Mouse (Mus musculus) heart, embryonic 10.5 days (tissue): Measurements from ENCODE around the gene Cd47. TPM values are rescaled to one million over a fixed set of nuclear protein-coding genes. Genes with fewer than 3 reads are reported as not detected.

ENCODE experiments used
- DNase-seq: peaks from one replicate; pipeline ENCODE4 v3.0.0-alpha.2; 2017; ENCODE audit warnings: low spot score
- H3K27ac ChIP-seq: fragments of 300-500 bp; sonication (generic); 2 replicates; pipeline ENCODE4 v1.5.1; 2016; ENCODE audit warnings: mild to moderate bottlenecking
- H3K27me3 ChIP-seq: fragments of 300-500 bp; sonication (generic); 2 replicates; pipeline ENCODE4 v1.6.1; 2016; ENCODE audit warnings: mild to moderate bottlenecking; ENCODE audit not compliant: poor library complexity, insufficient read depth, severe bottlenecking
- H3K36me3 ChIP-seq: fragments of 300-500 bp; sonication (generic); 2 replicates; pipeline ENCODE4 v1.6.1; 2016; ENCODE audit warnings: mild to moderate bottlenecking, moderate library complexity
- H3K4me1 ChIP-seq: fragments of 300-500 bp; sonication (generic); 2 replicates; pipeline ENCODE4 v1.6.1; 2016; ENCODE audit warnings: mild to moderate bottlenecking
- H3K4me3 ChIP-seq: fragments of 300-500 bp; sonication (generic); 2 replicates; pipeline ENCODE4 v1.5.1; 2016; ENCODE audit warnings: mild to moderate bottlenecking, moderate library complexity
- H3K9me3 ChIP-seq: fragments of 300-500 bp; sonication (generic); 2 replicates; pipeline ENCODE4 v1.6.1; 2016; ENCODE audit warnings: mild to moderate bottlenecking, moderate library complexity
- WGBS: fragments of 180-500 bp; shearing (Covaris S2); methylation state at CpG from one replicate; pipeline ENCODE4 v1.1.7; 2016; 5-methylcytosine and 5-hydroxymethylcytosine counted together
- polyA plus RNA-seq: library from polyadenylated mRNA; unstranded; fragments of >200 nt; fragmentation: Nextera tagmentation; extraction: Ambion mirVana; gene quantifications from 2 replicates; pipeline ENCODE4 v1.2.1, GENCODE M21; 2016

Cd47 gene
- polyA plus RNA-seq, 1 experiment from 2014 or later = 50.3 TPM

- 75% methylated on average over 1 of the region's 1 CpGs for WGBS
- Histone ChIP-seq H3K27me3 (no peaks in the 10 kb centered on the region), H3K36me3 (no peaks in the 10 kb centered on the region), H3K27ac (no peak overlapping the region), H3K4me1 (no peaks in the 10 kb centered on the region), H3K9me3 (no peaks in the 10 kb centered on the region), H3K4me3 (no peak overlapping the region)
- no peak for DNase-seq
These were observed 27.3 kb upstream of the Cd47 start for GRCm38 (mm10) chr16:49773068-49773467.

GRCm38 (mm10) chr16:49774059-49775001 is 26.0 kb upstream of the Cd47 start:
- 82% methylated on average over 18 of the region's 18 CpGs for WGBS
- H3K4me1 ChIP-seq = no peaks in the 10 kb centered on the region
- H3K9me3 ChIP-seq = no peaks in the 10 kb centered on the region
- H3K27me3 ChIP-seq = no peaks in the 10 kb centered on the region
- H3K4me3 ChIP-seq = no peak overlapping the region
- H3K36me3 ChIP-seq = no peaks in the 10 kb centered on the region
- DNase-seq = no peak
- no peak overlapping the region for H3K27ac ChIP-seq

- no peaks in the 10 kb centered on the region for H3K36me3 ChIP-seq
- DNase-seq = no peak
- H3K4me3 ChIP-seq = no peak overlapping the region
- no peaks in the 10 kb centered on the region for H3K4me1 ChIP-seq
- no peaks in the 10 kb centered on the region for H3K9me3 ChIP-seq
- 72% methylated on average over 22 of the region's 22 CpGs for WGBS
- H3K27me3 ChIP-seq = no peaks in the 10 kb centered on the region
- no peak overlapping the region for H3K27ac ChIP-seq
These were observed 25.0 kb upstream of the Cd47 start for GRCm38 (mm10) chr16:49775002-49775966.

GRCm38 (mm10) chr16:49776981-49777380 is 23.4 kb upstream of the Cd47 start:
- Histone ChIP-seq H3K4me1 (no peaks in the 10 kb centered on the region), H3K27me3 (no peaks in the 10 kb centered on the region), H3K27ac (no peak overlapping the region), H3K36me3 (no peaks in the 10 kb centered on the region), H3K4me3 (no peak overlapping the region), H3K9me3 (no peaks in the 10 kb centered on the region)
- WGBS = 76% methylated on average over 7 of the region's 7 CpGs
- DNase-seq = no peak

- Histone ChIP-seq H3K27ac (no peak overlapping the region), H3K27me3 (no peaks in the 10 kb centered on the region), H3K36me3 (no peaks in the 10 kb centered on the region), H3K9me3 (no peaks in the 10 kb centered on the region), H3K4me3 (no peak overlapping the region), H3K4me1 (no peaks in the 10 kb centered on the region)
- 73% methylated on average over 5 of the region's 5 CpGs for WGBS
- DNase-seq = no peak
These were observed 18.7 kb upstream of the Cd47 start for GRCm38 (mm10) chr16:49781556-49782156.

- Histone ChIP-seq H3K4me3 (no peak overlapping the region), H3K36me3 (no peaks in the 10 kb centered on the region), H3K4me1 (no peaks in the 10 kb centered on the region), H3K27me3 (no peaks in the 10 kb centered on the region), H3K27ac (no peak overlapping the region), H3K9me3 (no peaks in the 10 kb centered on the region)
- DNase-seq = no peak
These were observed 17.0 kb upstream of the Cd47 start for GRCm38 (mm10) chr16:49783369-49783768.

- Histone ChIP-seq H3K27me3 (no peaks in the 10 kb centered on the region), H3K27ac (no peak overlapping the region), H3K4me1 (no peaks in the 10 kb centered on the region), H3K4me3 (no peak overlapping the region), H3K9me3 (no peaks in the 10 kb centered on the region), H3K36me3 (no peaks in the 10 kb centered on the region)
- no peak for DNase-seq
- WGBS = 88% methylated on average over 6 of the region's 6 CpGs
These were observed 14.2 kb upstream of the Cd47 start for GRCm38 (mm10) chr16:49786116-49786515.

- no peaks in the 10 kb centered on the region for H3K9me3 ChIP-seq
- no peak overlapping the region for H3K4me3 ChIP-seq
- 86% methylated on average over 5 of the region's 5 CpGs for WGBS
- H3K27ac ChIP-seq = no peak overlapping the region
- no peaks in the 10 kb centered on the region for H3K27me3 ChIP-seq
- no peaks in the 10 kb centered on the region for H3K36me3 ChIP-seq
- H3K4me1 ChIP-seq = peaks cover 7% of the 10 kb centered on the region
- no peak for DNase-seq
These were observed 12.6 kb upstream of the Cd47 start for GRCm38 (mm10) chr16:49787714-49788113.

- Histone ChIP-seq H3K9me3 (no peaks in the 10 kb centered on the region), H3K27me3 (no peaks in the 10 kb centered on the region), H3K36me3 (no peaks in the 10 kb centered on the region), H3K4me1 (peaks cover 14% of the 10 kb centered on the region), H3K4me3 (no peak overlapping the region), H3K27ac (0 out of 2 replicates have a peak overlapping the region, but pooled peaks have one; percentile 32)
- WGBS = 79% methylated on average over 9 of the region's 9 CpGs
- no peak for DNase-seq
These were observed 9.5 kb upstream of the Cd47 start for GRCm38 (mm10) chr16:49790575-49791465.

- Histone ChIP-seq H3K4me3 (no peak overlapping the region; the same call in 1 of the 2 replicates), H3K27ac (peak overlapping the region; percentile 47; the same call in 1 of the 2 replicates), H3K9me3 (no peaks in the 10 kb centered on the region), H3K27me3 (no peaks in the 10 kb centered on the region), H3K36me3 (no peaks in the 10 kb centered on the region), H3K4me1 (peaks cover 14% of the 10 kb centered on the region)
- 48% methylated on average over 9 of the region's 9 CpGs for WGBS
- DNase-seq = peak; percentile 76
These were observed 7.9 kb upstream of the Cd47 start for GRCm38 (mm10) chr16:49792446-49792878.

- Histone ChIP-seq H3K4me3 (no peak overlapping the region), H3K27ac (no peak overlapping the region), H3K9me3 (no peaks in the 10 kb centered on the region), H3K4me1 (peaks cover 14% of the 10 kb centered on the region), H3K36me3 (no peaks in the 10 kb centered on the region), H3K27me3 (no peaks in the 10 kb centered on the region)
- DNase-seq = no peak
- WGBS = 79% methylated on average over 9 of the region's 9 CpGs
These were observed 6.7 kb upstream of the Cd47 start for GRCm38 (mm10) chr16:49793596-49793995.

- WGBS = 79% methylated on average over 2 of the region's 2 CpGs
- no peak overlapping the region for H3K4me3 ChIP-seq
- H3K9me3 ChIP-seq = no peaks in the 10 kb centered on the region
These were observed 4.1 kb upstream of the Cd47 start for GRCm38 (mm10) chr16:49796271-49796670.

More at GRCm38 (mm10) chr16:49796271-49796670, 4.1 kb upstream of the Cd47 start:
- peaks cover 18% of the 10 kb centered on the region for H3K4me1 ChIP-seq
- no peak overlapping the region for H3K27ac ChIP-seq
- no peaks in the 10 kb centered on the region for H3K27me3 ChIP-seq
- H3K36me3 ChIP-seq = no peaks in the 10 kb centered on the region
- no peak for DNase-seq
